Mouse (Mus musculus) liver, embryonic 13.5 days (tissue): ENCODE data around the gene Gm10840. TPM values are rescaled to one million over a fixed set of nuclear protein-coding genes. Genes with fewer than 3 reads are reported as not detected.

ENCODE experiments used
- ATAC-seq: fragments of 200-750 bp; cut with Nextera tagmentation; 2 replicates; pipeline ENCODE4 v1.8.0; 2017; ENCODE audit warnings: low read depth, mild to moderate bottlenecking, moderate number of reproducible peaks, moderate library complexity
- DNase-seq: peaks from one replicate; pipeline ENCODE4 v3.0.0; 2022
- H3K27ac ChIP-seq: fragments of 300-500 bp; sonication (generic); 2 replicates; pipeline ENCODE4 v1.5.1; 2015; ENCODE audit warnings: moderate library complexity, mild to moderate bottlenecking, inconsistent platforms
- H3K27me3 ChIP-seq: fragments of 300-500 bp; sonication (generic); 2 replicates; pipeline ENCODE4 v1.6.1; 2015; ENCODE audit warnings: mild to moderate bottlenecking, inconsistent platforms
- H3K36me3 ChIP-seq: fragments of 300-500 bp; sonication (generic); 2 replicates; pipeline ENCODE4 v1.6.1; 2015; ENCODE audit warnings: mild to moderate bottlenecking, inconsistent platforms
- H3K4me1 ChIP-seq: fragments of 300-500 bp; sonication (generic); replicated peaks from 2 replicates; pipeline ENCODE4 v1.6.1; 2015; ENCODE audit warnings: inconsistent platforms
- H3K4me2 ChIP-seq: fragments of 300-500 bp; sonication (generic); 2 replicates; pipeline ENCODE4 v1.6.1; 2015; ENCODE audit warnings: inconsistent platforms, mild to moderate bottlenecking, moderate library complexity
- H3K4me3 ChIP-seq: fragments of 300-500 bp; sonication (generic); replicated peaks from 2 replicates; pipeline ENCODE4 v1.5.1; 2015; ENCODE audit warnings: mild to moderate bottlenecking, inconsistent platforms
- H3K9ac ChIP-seq: fragments of 300-500 bp; sonication (generic); 2 replicates; pipeline ENCODE4 v1.6.1; 2015; ENCODE audit warnings: mild to moderate bottlenecking, inconsistent platforms
- H3K9me3 ChIP-seq: fragments of 300-500 bp; sonication (generic); replicated peaks from 2 replicates; pipeline ENCODE4 v1.6.1; 2016; ENCODE audit warnings: inconsistent platforms
- WGBS: fragments of 180-500 bp; shearing (Covaris S2); methylation state at CpG from one replicate; pipeline ENCODE4 v1.1.7; 2015; ENCODE audit not compliant: insufficient replicate concordance; 5-methylcytosine and 5-hydroxymethylcytosine counted together
- polyA plus RNA-seq: library from polyadenylated mRNA; unstranded; fragments of >200 nt; fragmentation: Nextera tagmentation; extraction: Ambion mirVana; gene quantifications from 2 replicates; pipeline ENCODE4 v1.2.1, GENCODE M21; 2015

Gm10840 gene
- polyA plus RNA-seq, 1 experiment from 2014 or later = not detected

DNA sequence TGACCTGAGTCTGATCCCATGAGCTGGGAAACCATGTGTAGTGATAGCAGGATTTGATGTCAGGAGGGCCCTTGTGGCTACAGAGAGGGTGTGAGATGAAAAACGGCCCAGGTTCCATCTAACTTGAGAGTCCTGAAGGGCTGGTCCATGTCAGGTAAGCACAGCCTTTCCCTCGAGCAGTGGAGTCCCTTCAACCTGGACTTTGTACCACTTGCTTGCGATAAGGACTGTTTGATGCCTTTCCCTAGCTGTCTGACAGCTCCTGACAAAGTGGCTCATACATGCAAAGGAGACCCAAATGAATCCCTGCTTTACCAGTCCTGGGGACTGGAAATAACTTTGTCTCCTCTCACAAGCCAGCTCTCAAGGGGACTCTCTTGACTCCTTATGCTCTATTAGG is 9.4 kb upstream of the Gm10840 start:
- Histone ChIP-seq H3K27me3 (no peaks in the 10 kb centered on the region), H3K9me3 (no peaks in the 10 kb centered on the region), H3K27ac (no peak overlapping the region), H3K4me1 (peaks cover 9% of the 10 kb centered on the region), H3K36me3 (peaks cover 40% of the 10 kb centered on the region), H3K4me2 (no peak overlapping the region), H3K9ac (no peak overlapping the region), H3K4me3 (no peak overlapping the region)
- DNase-seq (no peak), ATAC-seq (no peak)
- WGBS = 59% methylated on average over 3 of the region's 3 CpGs

DNA sequence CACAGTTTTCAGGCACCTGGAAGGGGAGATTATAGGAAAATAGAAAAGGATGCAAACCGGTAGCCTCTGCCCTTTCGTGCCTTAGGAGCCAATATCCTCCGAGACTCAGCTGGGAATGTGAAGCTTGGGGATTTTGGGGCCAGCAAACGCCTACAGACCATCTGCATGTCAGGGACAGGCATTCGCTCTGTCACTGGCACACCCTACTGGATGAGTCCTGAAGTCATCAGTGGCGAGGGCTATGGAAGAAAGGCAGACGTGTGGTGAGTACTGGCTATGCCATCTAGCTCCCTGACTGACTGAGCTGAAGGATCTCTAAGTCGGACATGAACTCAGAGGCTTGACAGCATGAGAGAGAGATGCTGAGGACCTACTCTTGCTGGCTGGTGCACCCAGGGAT is 8.5 kb upstream of the Gm10840 start:
- H3K9me3 ChIP-seq = no peaks in the 10 kb centered on the region
- DNase-seq = no peak
- H3K36me3 ChIP-seq = peaks cover 49% of the 10 kb centered on the region
- H3K27me3 ChIP-seq = no peaks in the 10 kb centered on the region
- WGBS = 71% methylated on average over 8 of the region's 8 CpGs
- no peak for ATAC-seq
- no peak overlapping the region for H3K9ac ChIP-seq
- H3K27ac ChIP-seq = no peak overlapping the region
- no peak overlapping the region for H3K4me3 ChIP-seq
- H3K4me1 ChIP-seq = peaks cover 10% of the 10 kb centered on the region
- no peak overlapping the region for H3K4me2 ChIP-seq

DNA sequence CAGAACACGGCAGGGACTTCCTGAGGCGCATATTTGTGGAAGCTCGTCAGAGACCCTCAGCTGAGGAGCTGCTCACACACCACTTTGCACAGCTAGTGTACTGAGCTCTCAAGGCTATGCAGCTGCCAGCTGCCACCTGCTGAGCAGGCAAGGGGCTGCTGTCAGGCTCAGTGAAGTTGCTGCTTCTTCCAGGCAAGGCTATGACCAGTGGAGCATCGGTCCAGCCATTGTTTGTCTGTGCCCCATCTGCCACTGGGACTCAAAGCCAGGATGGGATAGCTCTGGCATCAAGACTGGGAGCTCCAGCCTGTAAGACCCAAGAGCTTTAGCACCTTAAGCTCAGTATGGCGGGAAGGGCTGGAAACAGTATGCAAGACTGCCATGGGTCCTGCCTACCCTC is 6.6 kb upstream of the Gm10840 start:
- Histone ChIP-seq H3K27ac (0 out of 2 replicates have a peak overlapping the region, but pooled peaks have one; percentile 8), H3K4me3 (no peak overlapping the region), H3K27me3 (peaks cover 10% of the 10 kb centered on the region), H3K4me2 (no peak overlapping the region), H3K9ac (no peak overlapping the region), H3K36me3 (peaks cover 50% of the 10 kb centered on the region), H3K4me1 (peaks cover 27% of the 10 kb centered on the region), H3K9me3 (no peaks in the 10 kb centered on the region)
- no peak for DNase-seq
- no peak for ATAC-seq
- 59% methylated on average over 5 of the region's 5 CpGs for WGBS

DNA sequence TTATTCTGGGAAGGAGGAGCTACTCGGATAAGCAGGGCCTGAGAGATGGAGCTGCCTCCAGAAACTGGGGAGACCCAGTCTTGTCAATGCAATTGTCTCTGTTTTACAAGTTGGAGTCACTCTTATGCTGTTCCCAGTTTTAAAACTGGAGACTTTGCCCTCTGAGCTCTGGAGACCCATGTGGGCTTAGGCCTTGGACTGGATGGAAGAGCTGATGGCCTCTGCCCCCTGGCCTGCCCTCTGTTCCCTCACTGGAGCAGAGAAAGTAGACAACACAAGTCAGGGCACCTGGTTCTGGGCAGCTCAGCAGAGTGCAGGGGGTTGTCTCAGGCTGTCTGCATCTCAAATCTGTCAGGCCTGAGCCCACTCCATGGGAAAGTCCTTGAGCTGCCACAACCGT is 5.9 kb upstream of the Gm10840 start:
- peaks cover 34% of the 10 kb centered on the region for H3K4me1 ChIP-seq
- H3K27ac ChIP-seq = peak overlapping the region; percentile 8; the same call in 1 of the 2 replicates
- no peak overlapping the region for H3K9ac ChIP-seq
- peak; percentile 37; the same call in 1 of the 2 replicates for ATAC-seq
- peaks cover 16% of the 10 kb centered on the region for H3K27me3 ChIP-seq
- H3K4me3 ChIP-seq = no peak overlapping the region
- no peaks in the 10 kb centered on the region for H3K9me3 ChIP-seq
- 72% methylated on average over 2 of the region's 2 CpGs for WGBS
- H3K36me3 ChIP-seq = peaks cover 44% of the 10 kb centered on the region
- no peak overlapping the region for H3K4me2 ChIP-seq
- DNase-seq = no peak

DNA sequence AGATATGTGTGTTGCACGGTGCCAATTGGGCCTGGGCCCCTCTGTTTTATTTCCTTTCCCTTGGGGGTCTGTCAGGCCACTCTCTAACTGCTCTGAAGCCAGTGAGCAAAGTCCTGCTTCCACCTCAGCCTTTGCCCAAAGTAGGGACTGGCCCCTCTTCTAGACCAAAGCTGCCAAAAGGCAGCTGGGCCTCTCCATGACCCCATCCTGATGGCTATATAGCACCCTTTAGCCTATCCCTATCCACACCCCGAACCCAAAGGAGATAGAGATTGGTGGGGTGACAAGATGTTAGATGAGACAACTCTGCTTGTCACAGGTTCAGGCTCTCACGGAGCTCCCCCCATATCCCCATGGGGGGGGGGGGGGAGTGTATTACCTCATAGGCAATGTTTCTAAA is 4.9 kb upstream of the Gm10840 start:
- WGBS = 37% methylated on average over 3 of the region's 3 CpGs
- H3K9me3 ChIP-seq = no peaks in the 10 kb centered on the region
- H3K9ac ChIP-seq = no peak overlapping the region
- H3K27me3 ChIP-seq = peaks cover 26% of the 10 kb centered on the region
- no peak overlapping the region for H3K4me3 ChIP-seq
- DNase-seq = no peak
- peaks cover 42% of the 10 kb centered on the region for H3K4me1 ChIP-seq
- H3K27ac ChIP-seq = no peak overlapping the region
- ATAC-seq = no peak
- H3K36me3 ChIP-seq = peaks cover 35% of the 10 kb centered on the region
- no peak overlapping the region for H3K4me2 ChIP-seq

DNA sequence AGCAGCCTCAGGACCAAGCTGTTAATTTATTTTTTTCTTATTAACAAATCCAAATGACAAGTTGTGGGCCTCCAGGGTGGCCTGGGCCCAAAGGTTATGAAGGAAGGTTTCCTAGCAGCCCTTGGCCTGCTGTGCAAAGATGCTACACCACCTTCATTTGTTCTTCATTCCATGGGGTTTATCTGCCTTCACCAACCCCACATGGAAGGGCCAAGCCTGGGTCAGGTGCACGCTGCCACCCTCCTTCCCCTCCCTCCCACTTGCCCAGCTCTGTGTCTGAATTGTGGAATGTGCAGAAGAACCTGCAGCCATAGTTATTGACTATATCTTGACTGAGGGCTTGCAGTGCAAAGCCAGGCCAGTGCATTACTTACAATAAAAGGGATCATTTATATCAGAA is 4.4 kb upstream of the Gm10840 start:
- peaks cover 31% of the 10 kb centered on the region for H3K27me3 ChIP-seq
- WGBS = 48% methylated on average over 1 of the region's 1 CpGs
- peaks cover 47% of the 10 kb centered on the region for H3K4me1 ChIP-seq
- peaks cover 35% of the 10 kb centered on the region for H3K36me3 ChIP-seq
- no peaks in the 10 kb centered on the region for H3K9me3 ChIP-seq
- no peak for ATAC-seq
- DNase-seq = no peak
- H3K27ac ChIP-seq = no peak overlapping the region
- no peak overlapping the region for H3K4me3 ChIP-seq
- no peak overlapping the region for H3K9ac ChIP-seq
- H3K4me2 ChIP-seq = no peak overlapping the region

DNA sequence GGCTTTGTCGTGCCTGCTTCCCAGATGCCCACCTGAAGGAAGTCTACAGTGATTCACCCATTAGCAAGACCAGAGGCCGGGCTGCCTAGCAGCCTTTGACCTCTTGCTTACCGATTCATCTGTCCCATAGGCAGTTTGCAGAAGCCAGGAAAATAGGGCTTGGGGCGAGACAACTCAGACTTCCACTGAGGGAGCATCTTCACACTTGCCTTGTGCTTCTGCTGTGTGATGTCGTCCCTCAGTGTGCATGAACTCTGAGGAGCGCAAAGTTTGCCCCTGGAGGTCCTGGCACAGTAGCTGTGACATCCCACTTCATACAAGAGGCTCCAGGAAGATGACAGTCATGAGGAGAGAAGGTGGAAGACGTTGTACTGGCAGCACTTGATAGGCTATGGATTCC is 3.5 kb upstream of the Gm10840 start:
- Histone ChIP-seq H3K4me3 (no peak overlapping the region), H3K4me1 (peaks cover 51% of the 10 kb centered on the region), H3K9ac (no peak overlapping the region), H3K27me3 (peaks cover 32% of the 10 kb centered on the region), H3K36me3 (peaks cover 27% of the 10 kb centered on the region), H3K27ac (no peak overlapping the region), H3K4me2 (no peak overlapping the region), H3K9me3 (no peaks in the 10 kb centered on the region)
- DNase-seq (no peak), ATAC-seq (no peak)
- 75% methylated on average over 7 of the region's 7 CpGs for WGBS

DNA sequence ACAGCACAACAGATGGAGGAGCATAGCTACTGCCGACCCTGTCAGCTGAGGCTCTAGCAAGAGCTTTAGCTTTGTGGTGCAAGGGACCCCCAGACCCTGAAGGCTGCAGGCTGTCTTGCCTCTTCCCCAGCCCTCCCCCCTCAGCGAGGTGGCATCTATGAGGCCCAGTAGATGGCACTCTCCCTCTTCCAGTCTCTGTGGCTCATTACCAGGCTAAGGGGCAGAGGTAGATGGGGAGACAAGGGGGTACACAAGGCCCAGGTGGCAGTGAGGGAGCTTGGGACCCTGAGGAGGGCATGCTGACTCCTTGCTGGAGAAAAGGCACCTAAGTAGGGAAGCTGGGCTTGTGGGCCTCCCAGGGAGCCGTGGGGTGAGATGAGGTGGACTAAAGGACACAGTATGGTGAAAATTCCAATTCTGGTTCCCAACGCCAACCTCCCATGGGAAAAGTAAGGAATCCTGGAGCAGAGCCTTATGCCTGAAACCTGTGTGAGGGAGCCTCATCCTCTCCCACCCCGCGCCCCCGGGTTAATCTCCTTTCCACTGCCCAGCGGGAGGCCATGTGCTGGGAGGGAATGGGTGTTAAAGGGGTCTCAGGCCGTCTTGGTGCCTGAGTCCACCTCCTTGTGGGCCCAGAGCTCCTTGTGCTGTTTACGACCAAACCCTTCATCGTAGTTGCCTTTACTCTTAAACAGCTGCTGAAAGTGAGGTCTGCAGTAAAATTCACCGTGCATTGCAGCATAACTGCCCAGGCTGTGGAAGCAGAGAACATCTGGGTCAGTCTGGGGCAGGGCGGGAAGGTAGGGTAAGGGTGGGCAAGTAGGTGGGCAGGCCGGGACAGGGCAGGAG is 2.3 kb upstream of the Gm10840 start:
- Histone ChIP-seq H3K4me2 (peak overlapping the region; percentile 96), H3K9ac (no peak overlapping the region), H3K9me3 (no peaks in the 10 kb centered on the region), H3K27ac (peak overlapping the region; percentile 80), H3K4me1 (peaks cover 53% of the 10 kb centered on the region), H3K36me3 (peaks cover 20% of the 10 kb centered on the region), H3K4me3 (peak overlapping the region; percentile 74), H3K27me3 (peaks cover 32% of the 10 kb centered on the region)
- DNase-seq = no peak
- 41% methylated on average over 14 of the region's 14 CpGs for WGBS
- ATAC-seq = no peak

DNA sequence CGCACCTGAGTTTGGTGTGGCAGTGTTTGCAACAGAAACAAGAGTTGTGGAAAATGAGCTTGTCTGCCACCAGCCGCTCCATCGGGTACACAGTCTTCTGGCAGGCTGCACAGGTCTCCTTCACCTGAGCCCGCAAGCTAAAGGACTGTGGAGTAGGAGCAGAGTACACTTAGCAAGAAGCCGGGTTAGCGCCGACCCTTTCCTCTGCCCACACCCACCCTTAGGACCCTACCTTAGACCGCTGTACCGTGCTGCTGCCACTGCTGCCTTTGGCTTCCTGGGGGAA is 1.8 kb upstream of the Gm10840 start:
- peak overlapping the region; percentile 74 for H3K4me3 ChIP-seq
- whole genome bisulfite sequencing = 24% methylated on average over 9 of the region's 9 CpGs
- H3K4me2 ChIP-seq = peak overlapping the region; percentile 96
- H3K36me3 ChIP-seq = peaks cover 22% of the 10 kb centered on the region
- H3K9me3 ChIP-seq = no peaks in the 10 kb centered on the region
- peak overlapping the region; percentile 80; the same call in 1 of the 2 replicates for H3K27ac ChIP-seq
- ATAC-seq (0 out of 2 replicates have a peak, but pooled peaks have one; percentile 10), DNase-seq (no peak)
- peaks cover 32% of the 10 kb centered on the region for H3K27me3 ChIP-seq
- peak overlapping the region; percentile 79 for H3K9ac ChIP-seq
- peaks cover 53% of the 10 kb centered on the region for H3K4me1 ChIP-seq

DNA sequence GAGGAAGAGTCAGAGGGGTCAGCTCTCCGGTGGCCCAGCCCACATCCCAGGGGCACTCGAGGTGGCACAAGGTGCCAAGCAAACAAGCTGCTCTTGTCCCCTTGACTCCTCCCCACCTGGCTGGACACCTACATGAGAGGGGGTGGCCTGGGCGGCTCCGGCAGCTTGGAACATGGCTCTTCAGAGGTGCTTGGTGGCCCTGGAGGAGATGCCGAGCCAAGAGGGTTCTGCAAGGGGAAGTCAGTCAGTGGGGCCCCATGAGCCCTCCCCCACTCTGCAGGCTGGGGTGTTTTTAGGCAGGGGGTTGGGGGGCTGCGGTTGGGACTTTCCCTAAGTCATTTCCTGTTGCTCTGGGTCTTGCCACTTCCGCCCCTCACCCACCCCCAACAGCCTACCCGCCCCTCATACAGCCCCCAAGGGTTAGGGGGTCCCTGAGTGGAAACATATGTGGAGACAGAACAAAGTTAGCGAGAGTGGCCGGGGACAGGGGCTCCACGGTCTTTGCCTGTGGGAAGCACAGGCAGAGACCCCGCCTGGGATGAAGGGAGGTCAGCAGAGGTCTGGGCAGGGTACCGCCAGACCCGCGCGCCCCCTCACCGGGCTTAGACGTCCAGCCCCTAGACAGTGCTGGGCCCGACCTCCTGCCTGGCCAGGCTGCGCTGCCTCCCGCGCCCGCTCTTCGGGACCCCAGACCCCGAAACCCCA is 1.3 kb upstream of the Gm10840 start:
- H3K27me3 ChIP-seq = peaks cover 32% of the 10 kb centered on the region
- H3K9me3 ChIP-seq = no peaks in the 10 kb centered on the region
- H3K4me2 ChIP-seq = peak overlapping the region; percentile 96
- WGBS = 1% methylated on average over 25 of the region's 25 CpGs
- peaks cover 27% of the 10 kb centered on the region for H3K36me3 ChIP-seq
- peak overlapping the region; percentile 74 for H3K4me3 ChIP-seq
- H3K27ac ChIP-seq = peak overlapping the region; percentile 80
- H3K9ac ChIP-seq = peak overlapping the region; percentile 79
- ATAC-seq (peak; percentile 32), DNase-seq (no peak)
- peaks cover 53% of the 10 kb centered on the region for H3K4me1 ChIP-seq

DNA sequence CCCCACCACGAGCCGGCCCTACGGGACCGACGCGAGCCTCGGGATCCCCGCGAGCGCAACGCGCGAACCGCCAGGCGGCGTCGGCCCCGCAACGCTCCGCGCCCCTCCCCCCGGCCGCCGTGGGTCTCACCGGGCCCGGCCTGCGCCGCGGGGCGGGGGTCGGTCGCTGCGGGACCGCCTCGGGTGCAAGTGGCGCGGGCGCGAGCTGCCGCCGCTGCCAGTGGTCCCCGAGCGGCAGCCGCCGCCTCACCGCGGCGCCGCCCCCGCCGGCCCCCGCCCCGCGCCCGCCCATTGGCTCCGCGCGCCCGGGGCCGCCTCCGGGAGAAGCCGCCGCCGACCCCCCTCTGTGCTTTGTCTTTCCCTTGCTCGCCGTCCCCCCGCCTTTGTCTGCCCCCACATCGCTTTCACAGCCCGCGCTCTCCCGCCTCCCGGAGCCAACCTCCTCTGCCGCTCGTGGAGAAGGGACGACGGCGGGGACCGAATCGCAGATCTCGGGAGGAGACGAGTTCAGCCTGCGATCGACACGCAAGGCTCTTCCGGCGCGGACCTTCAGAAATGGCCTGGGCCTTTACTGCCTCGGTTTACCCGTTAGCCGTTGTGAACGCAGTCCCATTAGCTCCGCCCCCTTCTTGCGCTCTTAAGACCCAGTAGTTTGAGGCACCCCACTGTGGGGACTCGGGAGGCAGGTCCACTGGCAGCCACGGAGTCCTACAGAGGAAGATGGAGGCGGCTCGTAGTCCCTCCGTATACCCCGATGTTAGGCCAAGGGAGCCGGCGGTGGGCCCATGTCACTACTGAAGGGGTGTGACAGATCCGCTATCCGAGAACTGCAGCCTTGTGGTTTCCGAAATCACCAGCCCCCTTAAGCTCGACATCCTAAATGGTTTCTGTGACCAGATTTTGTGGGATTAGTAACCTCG is 469 bp upstream of the Gm10840 start:
- Histone ChIP-seq H3K27ac (peak overlapping the region; percentile 80), H3K9ac (peak overlapping the region; percentile 79), H3K4me1 (peaks cover 52% of the 10 kb centered on the region), H3K4me3 (peak overlapping the region; percentile 74), H3K4me2 (peak overlapping the region; percentile 96), H3K36me3 (peaks cover 32% of the 10 kb centered on the region), H3K27me3 (peaks cover 32% of the 10 kb centered on the region), H3K9me3 (no peaks in the 10 kb centered on the region)
- under 1% methylated on average over 87 of the region's 106 CpGs for WGBS
- peak; percentile 65 for ATAC-seq
- DNase-seq = peak; percentile 32
